ENCODE assay signal across 26 mouse cellular contexts in the genomic region with DNA sequence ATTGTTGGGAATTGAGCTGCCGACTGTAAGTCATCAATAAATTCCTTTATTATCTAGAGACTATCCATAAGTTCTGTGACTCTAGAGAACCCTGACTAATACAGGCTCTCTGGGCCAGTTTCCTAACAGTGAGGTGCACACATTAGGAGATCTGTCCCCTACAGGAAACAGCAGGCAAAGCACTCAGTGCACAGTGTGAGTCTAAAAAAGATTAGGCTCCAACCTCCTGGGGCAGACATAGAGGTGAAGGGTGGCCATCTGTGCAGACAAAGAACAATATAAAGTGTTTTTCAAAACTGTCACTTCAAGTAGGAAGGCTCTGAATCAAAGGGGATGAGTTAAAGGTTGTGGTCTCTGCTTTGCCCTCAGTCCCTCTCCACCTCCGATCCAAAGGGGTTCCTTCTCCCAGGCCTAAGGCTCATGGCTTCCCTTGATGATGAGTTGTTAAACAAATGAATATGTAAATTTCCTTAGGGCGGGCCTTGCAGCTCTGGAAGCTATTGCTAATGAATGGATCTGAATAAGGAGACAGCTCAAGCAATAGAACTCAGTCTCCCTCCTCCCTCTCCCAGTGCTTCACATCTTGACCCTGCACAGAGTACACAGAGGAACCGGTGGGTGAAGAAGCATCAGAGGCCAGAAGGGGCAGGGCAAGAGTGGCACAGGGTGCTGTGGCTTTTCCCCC.
DNase-seq lines count a peak whose midpoint lies in the region; ATAC-seq and TF ChIP-seq lines count a peak whose summit lies in the region.
"Had no signal": no experiment of that assay in that cellular context is flagged by ENCODE, and none has a peak within 500 bp of the region (broad histone marks: within the 10 kb centered on the region; RNA-seq: fewer than 3 reads in every experiment).

No protein-coding gene starts in this region.

- TF ChIP-seq POLR2A in heart, adult 2 months (IDR thresholded peaks at IDR 0.05; ENCODE audit: insufficient read depth, low read depth, low read length): no peak

- peak in 1 of 2 experiments; percentile 29 for DNase-seq in heart, adult 2 months
- no peak for DNase-seq in heart, postnatal 14 days
- DNase-seq in midbrain, embryonic 11.5 days (ENCODE audit: low spot score, missing footprints): peak; percentile 37
- peak; percentile 77 for DNase-seq in ZHBTc4 (ENCODE audit: low read depth, low spot score)
- DNase-seq in kidney, postnatal 25 days: no peak
- DNase-seq: adrenal gland, postnatal 36 days; B cell, adult 2 months; cerebellum, adult 8-10 months; cerebellum, postnatal 36 days; gastrocnemius, postnatal 10 days; heart, postnatal 4 days; kidney, adult 11 months; kidney, postnatal 14 days; lung, embryonic 14.5 days; lung, postnatal 14 days; right cerebral cortex, postnatal 14 days had no signal

- no peaks in the 10 kb centered on the region for H3K9me3 ChIP-seq in midbrain, embryonic 11.5 days (ENCODE audit: control insufficient read depth, low read length)
- H3K9me3 ChIP-seq in midbrain, embryonic 16.5 days (replicated peaks; ENCODE audit: control insufficient read depth, low read length, poor library complexity, severe bottlenecking): no peaks in the 10 kb centered on the region
- H3K9me3 ChIP-seq: heart, embryonic 15.5 days; limb, embryonic 12.5 days; liver, embryonic 15.5 days; midbrain, embryonic 12.5 days; stomach, embryonic 15.5 days had no signal

- H3K36me3 ChIP-seq in heart, adult 2 months (ENCODE audit: control insufficient read depth, insufficient read depth, low read length): no peaks in the 10 kb centered on the region
- no peaks in the 10 kb centered on the region for H3K36me3 ChIP-seq in midbrain, embryonic 11.5 days (ENCODE audit: control insufficient read depth, insufficient read depth, low read length)
- H3K36me3 ChIP-seq in midbrain, embryonic 16.5 days (ENCODE audit: control insufficient read depth, insufficient read depth, low read length): no peaks in the 10 kb centered on the region
- H3K36me3 ChIP-seq: heart, embryonic 15.5 days; limb, embryonic 12.5 days; liver, embryonic 15.5 days; midbrain, embryonic 12.5 days; stomach, embryonic 15.5 days had no signal

- peak overlapping the region; percentile 56 for H3K27ac ChIP-seq in heart, adult 2 months
- H3K27ac ChIP-seq in midbrain, embryonic 11.5 days (ENCODE audit: low read depth, low read length): no peak overlapping the region
- H3K27ac ChIP-seq in midbrain, embryonic 16.5 days (ENCODE audit: low read length): no peak overlapping the region
- H3K27ac ChIP-seq: heart, embryonic 15.5 days; hindbrain, embryonic 14.5 days; limb, embryonic 12.5 days; liver, embryonic 15.5 days; midbrain, embryonic 12.5 days; stomach, embryonic 15.5 days had no signal

- H3K79me2 ChIP-seq in heart, adult 2 months (replicated peaks; ENCODE audit: control insufficient read depth, insufficient read depth, low read length): no peaks in the 10 kb centered on the region

- peaks cover 1% of the 10 kb centered on the region for H3K4me1 ChIP-seq in heart, adult 2 months (ENCODE audit: control insufficient read depth, insufficient read depth, low read length)
- H3K4me1 ChIP-seq in midbrain, embryonic 11.5 days (ENCODE audit: control insufficient read depth, insufficient read depth, low read length): no peaks in the 10 kb centered on the region
- peaks cover 2% of the 10 kb centered on the region; the same call in 1 of the 2 replicates for H3K4me1 ChIP-seq in midbrain, embryonic 16.5 days (ENCODE audit: control insufficient read depth, insufficient read depth, low read length)
- H3K4me1 ChIP-seq: heart, embryonic 15.5 days; liver, embryonic 15.5 days; stomach, embryonic 15.5 days had no signal

- H3K4me3 ChIP-seq in heart, adult 2 months: no peak overlapping the region
- H3K4me3 ChIP-seq in midbrain, embryonic 11.5 days (ENCODE audit: low read depth, low read length): no peak overlapping the region
- H3K4me3 ChIP-seq in midbrain, embryonic 16.5 days (ENCODE audit: low read depth, low read length): no peak overlapping the region
- H3K4me3 ChIP-seq: heart, embryonic 15.5 days; limb, embryonic 12.5 days; liver, embryonic 15.5 days; midbrain, embryonic 12.5 days; stomach, embryonic 15.5 days had no signal

- intact Hi-C loops in heart, adult 2 months (cut with DNase I): no loop called here
- intact Hi-C loops in heart, postnatal 14 days (cut with DNase I): no loop called here

- H3K27me3 ChIP-seq in heart, adult 2 months (ENCODE audit: control insufficient read depth, insufficient read depth, low read length): no peaks in the 10 kb centered on the region
- H3K27me3 ChIP-seq in midbrain, embryonic 11.5 days (ENCODE audit: control insufficient read depth, insufficient read depth, low read length): no peaks in the 10 kb centered on the region
- H3K27me3 ChIP-seq in midbrain, embryonic 16.5 days (ENCODE audit: control insufficient read depth, insufficient read depth, low read depth, low read length): no peaks in the 10 kb centered on the region
- H3K27me3 ChIP-seq: limb, embryonic 12.5 days; liver, embryonic 15.5 days; midbrain, embryonic 12.5 days; stomach, embryonic 15.5 days had no signal

- 0 out of 2 replicates have a peak, but pooled peaks have one; percentile 6 for TF ChIP-seq CTCF in heart, adult 2 months (IDR thresholded peaks at IDR 0.05)

- no peak overlapping the region for H3K4me2 ChIP-seq in midbrain, embryonic 11.5 days
- H3K4me2 ChIP-seq in midbrain, embryonic 16.5 days (ENCODE audit: low read length): no peak overlapping the region
- H3K4me2 ChIP-seq: heart, embryonic 15.5 days; hindbrain, embryonic 14.5 days; limb, embryonic 12.5 days; liver, embryonic 15.5 days; lung, embryonic 14.5 days; midbrain, embryonic 12.5 days; stomach, embryonic 15.5 days had no signal

- peak; percentile 64; the same call in 1 of the 2 replicates for TF ChIP-seq EP300 in heart, adult 2 months (IDR thresholded peaks at IDR 0.05; ENCODE audit: insufficient read depth, low read depth, low read length)

- no peak for ATAC-seq in midbrain, embryonic 11.5 days (ENCODE audit: low FRiP score)
- ATAC-seq in midbrain, embryonic 16.5 days: no peak
- ATAC-seq: forebrain, embryonic 16.5 days; inflammation-experienced regulatory T-cells, adult 6 months; Patski had no signal

- 52% methylated on average over 4 of the region's 4 CpGs for WGBS in heart, adult 2 months
- WGBS in midbrain, embryonic 11.5 days: 55% methylated on average over 3 of the region's 4 CpGs
- 39% methylated on average over 3 of the region's 4 CpGs for whole genome bisulfite sequencing in midbrain, embryonic 16.5 days

- H3K9ac ChIP-seq in heart, adult 2 months (ENCODE audit: low read depth, low read length): no peak overlapping the region
- H3K9ac ChIP-seq in midbrain, embryonic 11.5 days (ENCODE audit: low read length): no peak overlapping the region
- no peak overlapping the region for H3K9ac ChIP-seq in midbrain, embryonic 16.5 days (ENCODE audit: low read depth, low read length)
- H3K9ac ChIP-seq: heart, embryonic 15.5 days; hindbrain, embryonic 14.5 days; limb, embryonic 12.5 days; liver, embryonic 15.5 days; lung, embryonic 14.5 days; midbrain, embryonic 12.5 days; stomach, embryonic 15.5 days had no signal

Comparison
In these comparisons a context has a peak if more than half of its experiments do, and no peak if none do; other contexts are left out.
1. DNase-seq: peak in midbrain, embryonic 11.5 days (single experiment) and ZHBTc4 (single experiment); none in heart, postnatal 14 days (0 of 2) and kidney, postnatal 25 days (0 of 2).